Mouse (Mus musculus): ENCODE measurements around the gene Prr36. TPM values are rescaled to one million over a fixed set of nuclear protein-coding genes. Genes with fewer than 3 reads are reported as not detected.

Prr36 gene
- polyA plus RNA-seq, 1 experiment from 2014 or later, result 0.12 TPM

DNA sequence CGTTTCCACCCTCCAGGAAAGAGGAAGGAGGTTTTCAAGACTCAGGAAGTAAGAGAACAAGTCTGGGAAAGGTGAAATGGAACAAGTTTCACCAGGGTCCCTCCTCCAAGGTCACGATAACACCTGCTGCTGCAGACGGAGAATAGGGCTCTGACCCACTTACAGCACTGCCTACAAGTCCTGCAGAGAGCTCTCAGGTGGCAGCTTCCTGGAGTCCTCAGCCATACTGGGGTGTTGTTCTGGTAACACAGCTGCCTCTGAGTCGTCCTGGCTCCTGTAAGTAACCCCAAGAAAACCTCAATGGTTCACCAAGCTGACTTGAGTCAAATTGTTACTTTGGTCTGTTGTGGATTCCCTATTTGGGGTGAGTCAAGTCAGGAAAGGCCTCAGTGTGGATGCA lies 54.5 kb downstream of the Prr36 start:
- TF ChIP-seq EP300 (IDR thresholded peaks at IDR 0.05; ENCODE audit: low read depth), result no peak
- TF ChIP-seq CTCF (IDR thresholded peaks at IDR 0.05; ENCODE audit: low read depth), result no peak
- Histone ChIP-seq H3K4me3 (ENCODE audit: low read depth, low read length) (no peak overlapping the region), H3K27ac (ENCODE audit: low read depth) (no peak overlapping the region), H3K27me3 (ENCODE audit: insufficient read depth, low read length) (no peaks in the 10 kb centered on the region), H3K36me3 (replicated peaks; ENCODE audit: insufficient read depth, low read length) (no peaks in the 10 kb centered on the region), H3K9me3 (ENCODE audit: low read length) (no peaks in the 10 kb centered on the region), H3K9ac (replicated peaks) (no peak overlapping the region), H3K4me1 (ENCODE audit: insufficient read depth) (peaks cover 14% of the 10 kb centered on the region), H3K4me2 (ENCODE audit: low read depth, low read length) (no peak overlapping the region)
- ATAC-seq, result no peak
- DNase-seq, result no peak
- 31% methylated on average over 4 of the region's 4 CpGs for WGBS (ENCODE audit: insufficient replicate concordance)

Other genes starting within 250 kb of the Prr36 start
- gene Cd209f, start 111.6 kb downstream of the Prr36 start, polyA plus RNA-seq (2015; fragmentation: Nextera tagmentation; extraction: Ambion mirVana), result 1.1 and 1.8 TPM in 2 replicates
- 0.13 TPM in 1 of 2 replicates, not detected in the other for gene Cd209g, start 83.4 kb downstream of the Prr36 start, polyA plus RNA-seq (2015; fragmentation: Nextera tagmentation; extraction: Ambion mirVana)
- gene Evi5l, start 50.9 kb downstream of the Prr36 start, polyA plus RNA-seq (2015; fragmentation: Nextera tagmentation; extraction: Ambion mirVana), result 2.8 and 3.8 TPM in 2 replicates
- 0.11 and 0.13 TPM in 2 replicates for gene Lrrc8e, start 9.4 kb upstream of the Prr36 start, polyA plus RNA-seq (2015; fragmentation: Nextera tagmentation; extraction: Ambion mirVana)
- gene Map2k7, start 21.3 kb upstream of the Prr36 start, polyA plus RNA-seq (2015; fragmentation: Nextera tagmentation; extraction: Ambion mirVana), result 10.5 and 10.7 TPM in 2 replicates
- gene Gm49320, start 21.4 kb upstream of the Prr36 start, polyA plus RNA-seq (2015; fragmentation: Nextera tagmentation; extraction: Ambion mirVana), result 0.12 TPM in 1 of 2 replicates, not detected in the other
- gene Tgfbr3l, start 30.8 kb upstream of the Prr36 start, polyA plus RNA-seq (2015; fragmentation: Nextera tagmentation; extraction: Ambion mirVana), result 0.97 and 2.3 TPM in 2 replicates
- gene Snapc2, start 35.6 kb upstream of the Prr36 start, polyA plus RNA-seq (2015; fragmentation: Nextera tagmentation; extraction: Ambion mirVana), result 12.6 and 13.7 TPM in 2 replicates
- gene Ctxn1, start 41.8 kb upstream of the Prr36 start, polyA plus RNA-seq (2015; fragmentation: Nextera tagmentation; extraction: Ambion mirVana), result 1.6 and 2.0 TPM in 2 replicates
- gene Timm44, start 58.5 kb upstream of the Prr36 start, polyA plus RNA-seq (2015; fragmentation: Nextera tagmentation; extraction: Ambion mirVana), result 28.1 and 30.8 TPM in 2 replicates
- 4.0 and 5.5 TPM in 2 replicates for gene Ccl25, start 107.8 kb upstream of the Prr36 start, polyA plus RNA-seq (2015; fragmentation: Nextera tagmentation; extraction: Ambion mirVana)
- 57.6 and 59.6 TPM in 2 replicates for gene Elavl1, start 108.0 kb upstream of the Prr36 start, polyA plus RNA-seq (2015; fragmentation: Nextera tagmentation; extraction: Ambion mirVana)